Mouse (Mus musculus) MEL (cell line): ENCODE measurements around the gene Mturn. TPM values are rescaled to one million over a fixed set of nuclear protein-coding genes. Genes with fewer than 3 reads are reported as not detected.

Experiments
- DNase-seq: peaks from one replicate; pipeline ENCODE4 v3.0.0; 2011; ENCODE audit warnings: low read depth, low spot score
- H3K27ac ChIP-seq: 2 replicates; pipeline ENCODE4 v1.5.1; 2012; ENCODE audit warnings: low read depth, mild to moderate bottlenecking, control low read depth, low read length, moderate library complexity; ENCODE audit not compliant: control insufficient read depth
- H3K27me3 ChIP-seq, 2 experiments: fragments of 150-350 bp in 1 of 2; sonication (generic) in 1 of 2; 2 replicates each; pipeline ENCODE4 v1.6.1; 2012; ENCODE audit warnings: low read length in 2 of 2, mild to moderate bottlenecking in 2 of 2, improper control_type of control experiment in 1 of 2, moderate library complexity in 1 of 2; ENCODE audit not compliant: insufficient read depth in 2 of 2, control insufficient read depth in 1 of 2
- H3K36me3 ChIP-seq, 2 experiments: 2 replicates each; pipeline ENCODE4 v1.6.1; 2012 to 2014; ENCODE audit warnings: low read length in 2 of 2, improper control_type of control experiment in 1 of 2, inconsistent platforms in 1 of 2, mild to moderate bottlenecking in 1 of 2; ENCODE audit not compliant: insufficient read depth in 2 of 2, control insufficient read depth in 1 of 2
- H3K4me1 ChIP-seq, 2 experiments: fragments of 150-350 bp in 1 of 2; sonication (generic) in 1 of 2; 2 replicates each; pipeline ENCODE4 v1.6.1; 2012; ENCODE audit warnings: low read length in 2 of 2, improper control_type of control experiment in 1 of 2, mild to moderate bottlenecking in 1 of 2; ENCODE audit not compliant: insufficient read depth in 2 of 2, control insufficient read depth in 1 of 2
- H3K4me3 ChIP-seq, 2 experiments: fragments of 150-350 bp in 1 of 2; sonication (generic) in 1 of 2; 2 replicates each; pipeline ENCODE4 v1.5.1; 2012; ENCODE audit warnings: low read depth in 2 of 2, low read length in 2 of 2, mild to moderate bottlenecking in 2 of 2, moderate library complexity in 2 of 2, control low read depth in 1 of 2, improper control_type of control experiment in 1 of 2; ENCODE audit not compliant: control insufficient read depth in 1 of 2, insufficient read depth in 1 of 2
- H3K79me2 ChIP-seq: 2 replicates; pipeline ENCODE4 v1.6.1; 2012; ENCODE audit warnings: mild to moderate bottlenecking, low read length, moderate library complexity; ENCODE audit not compliant: control insufficient read depth, poor library complexity, insufficient read depth
- H3K9ac ChIP-seq: 2 replicates; pipeline ENCODE4 v1.6.1; 2012; ENCODE audit warnings: low read depth, mild to moderate bottlenecking, control low read depth, low read length, moderate library complexity; ENCODE audit not compliant: control insufficient read depth, poor library complexity, severe bottlenecking
- H3K9me3 ChIP-seq: fragments of 150-350 bp; sonication (generic); replicated peaks from 2 replicates; pipeline ENCODE4 v1.6.1; 2012; ENCODE audit warnings: mild to moderate bottlenecking, low read length, improper control_type of control experiment, moderate library complexity; ENCODE audit not compliant: insufficient read depth
- BHLHE40 ChIP-seq: IDR thresholded peaks from 2 replicates; pipeline ENCODE4 v1.6.1; 2012; ENCODE audit warnings: low read depth, mild to moderate bottlenecking, inconsistent platforms, low read length, improper control_type of control experiment, borderline replicate concordance
- CHD1 ChIP-seq: IDR thresholded peaks from 2 replicates; pipeline ENCODE4 v1.6.1; 2012; ENCODE audit warnings: low read depth, mild to moderate bottlenecking, inconsistent platforms, low read length, improper control_type of control experiment
- CHD2 ChIP-seq: IDR thresholded peaks from 2 replicates; pipeline ENCODE4 v1.6.1; 2011; ENCODE audit warnings: low read length, improper control_type of control experiment
- E2F4 ChIP-seq: IDR thresholded peaks from 2 replicates; pipeline ENCODE4 v1.6.1; 2011; ENCODE audit warnings: low read depth, low read length, improper control_type of control experiment, borderline replicate concordance
- EP300 ChIP-seq, 2 experiments: IDR thresholded peaks; 2 replicates each; pipeline ENCODE4 v1.6.1; 2011; ENCODE audit warnings: improper control_type of control experiment in 2 of 2, low read length in 2 of 2, low read depth in 1 of 2, mild to moderate bottlenecking in 1 of 2
- ETS1 ChIP-seq: IDR thresholded peaks from 2 replicates; pipeline ENCODE4 v1.6.1; 2012; ENCODE audit warnings: low read depth, mild to moderate bottlenecking, inconsistent platforms, low read length, improper control_type of control experiment, moderate library complexity
- GABPA ChIP-seq: IDR thresholded peaks from 2 replicates; pipeline ENCODE4 v1.6.1; 2012; ENCODE audit warnings: low read depth, mild to moderate bottlenecking, inconsistent platforms, low read length, improper control_type of control experiment, moderate library complexity
- GATA1 ChIP-seq: IDR thresholded peaks from 2 replicates; pipeline ENCODE4 v1.6.1; 2011; ENCODE audit warnings: low read depth, low read length, improper control_type of control experiment
- HCFC1 ChIP-seq: IDR thresholded peaks from 2 replicates; pipeline ENCODE4 v1.6.1; 2012; ENCODE audit warnings: low read depth, mild to moderate bottlenecking, inconsistent platforms, low read length, improper control_type of control experiment, moderate library complexity
- JUND ChIP-seq: IDR thresholded peaks from 2 replicates; pipeline ENCODE4 v1.6.1; 2011; ENCODE audit warnings: low read depth, mild to moderate bottlenecking, improper control_type of control experiment, low read length
- KAT2A ChIP-seq: conservative IDR thresholded peaks from 2 replicates; pipeline ENCODE4 v1.6.1; 2012; ENCODE audit warnings: low read depth, low read length, improper control_type of control experiment, inconsistent platforms
- MAFK ChIP-seq: IDR thresholded peaks from 2 replicates; pipeline ENCODE4 v1.6.1; 2011; ENCODE audit warnings: low read depth, mild to moderate bottlenecking, low read length, improper control_type of control experiment, borderline replicate concordance
- MAX ChIP-seq: IDR thresholded peaks from 2 replicates; pipeline ENCODE4 v1.6.1; 2011; ENCODE audit warnings: low read length, improper control_type of control experiment
- MAZ ChIP-seq: IDR thresholded peaks from 2 replicates; pipeline ENCODE4 v1.6.1; 2012; ENCODE audit warnings: low read depth, mild to moderate bottlenecking, inconsistent platforms, low read length, improper control_type of control experiment
- MEF2A ChIP-seq: IDR thresholded peaks from 2 replicates; pipeline ENCODE4 v1.6.1; 2014; ENCODE audit warnings: low read depth, mild to moderate bottlenecking, inconsistent platforms, low read length, improper control_type of control experiment; ENCODE audit not compliant: poor library complexity, insufficient replicate concordance, severe bottlenecking; ENCODE audit errors: extremely low read depth
- MXI1 ChIP-seq: IDR thresholded peaks from 2 replicates; pipeline ENCODE4 v1.6.1; 2011; ENCODE audit warnings: mild to moderate bottlenecking, low read depth, low read length, improper control_type of control experiment
- MYB ChIP-seq: IDR thresholded peaks from 2 replicates; pipeline ENCODE4 v1.6.1; 2011; ENCODE audit warnings: mild to moderate bottlenecking, low read depth, low read length, improper control_type of control experiment
- NELFE ChIP-seq: IDR thresholded peaks from 2 replicates; pipeline ENCODE4 v1.6.1; 2011; ENCODE audit warnings: low read depth, low read length, improper control_type of control experiment
- POLR2AphosphoS2 ChIP-seq: IDR thresholded peaks from 2 replicates; pipeline ENCODE4 v1.6.1; 2011; ENCODE audit warnings: low read length, improper control_type of control experiment
- RAD21 ChIP-seq: IDR thresholded peaks from 2 replicates; pipeline ENCODE4 v1.6.1; 2011; ENCODE audit warnings: mild to moderate bottlenecking, low read depth, low read length, improper control_type of control experiment
- RCOR1 ChIP-seq: IDR thresholded peaks from 2 replicates; pipeline ENCODE4 v1.6.1; 2012; ENCODE audit warnings: low read depth, mild to moderate bottlenecking, inconsistent platforms, low read length, improper control_type of control experiment
- TAL1 ChIP-seq: IDR thresholded peaks from 2 replicates; pipeline ENCODE4 v1.6.1; 2012; ENCODE audit warnings: mild to moderate bottlenecking, inconsistent platforms, low read length, moderate library complexity, mixed read lengths
- TBP ChIP-seq: IDR thresholded peaks from 2 replicates; pipeline ENCODE4 v1.8.0; 2011; ENCODE audit warnings: low read depth, low read length, improper control_type of control experiment
- TCF12 ChIP-seq: IDR thresholded peaks from 2 replicates; pipeline ENCODE4 v1.6.1; 2014; ENCODE audit warnings: low read depth, mild to moderate bottlenecking, inconsistent platforms, low read length, improper control_type of control experiment, moderate library complexity
- USF2 ChIP-seq, 2 experiments: IDR thresholded peaks; 2 replicates each; pipeline ENCODE4 v1.6.1; 2011 to 2012; ENCODE audit warnings: improper control_type of control experiment in 2 of 2, low read length in 2 of 2, borderline replicate concordance in 1 of 2, inconsistent platforms in 1 of 2, low read depth in 1 of 2, mild to moderate bottlenecking in 1 of 2; ENCODE audit not compliant: insufficient read depth in 1 of 2
- ZKSCAN1 ChIP-seq: IDR thresholded peaks from 2 replicates; pipeline ENCODE4 v1.6.1; 2012; ENCODE audit warnings: low read depth, mild to moderate bottlenecking, inconsistent platforms, low read length, improper control_type of control experiment, moderate library complexity
- ZMIZ1 ChIP-seq: IDR thresholded peaks from 2 replicates; pipeline ENCODE4 v1.6.1; 2012; ENCODE audit warnings: low read depth, mild to moderate bottlenecking, inconsistent platforms, low read length, improper control_type of control experiment, moderate library complexity
- ZNF384 ChIP-seq: IDR thresholded peaks from 2 replicates; pipeline ENCODE4 v1.6.1; 2012; ENCODE audit warnings: low read depth, mild to moderate bottlenecking, inconsistent platforms, low read length, improper control_type of control experiment
- polyA plus RNA-seq, 2 experiments: library from polyadenylated mRNA; stranded (reverse) in 1 of 2; unstranded in 1 of 2; fragments of >175 nt in 1 of 2; fragments of >200 nt in 1 of 2; gene quantifications; 2 replicates each; pipeline versions ENCODE4 v1.2.1 to v1.2.4; 2012; ENCODE audit warnings: low replicate concordance in 2 of 2, low read depth in 1 of 2; ENCODE audit not compliant: insufficient read length in 2 of 2, insufficient read depth in 1 of 2, missing spikeins in 1 of 2
- total RNA-seq: library from RNA; depleted of rRNA; stranded (reverse); fragments of 300-350 nt; gene quantifications from 2 replicates; pipeline ENCODE4 v1.2.3, GENCODE M21; 2012

Mturn gene
- total and polyA plus RNA-seq, 3 experiments, result 0.31 to 1.1 TPM; not detected in 1

DNA sequence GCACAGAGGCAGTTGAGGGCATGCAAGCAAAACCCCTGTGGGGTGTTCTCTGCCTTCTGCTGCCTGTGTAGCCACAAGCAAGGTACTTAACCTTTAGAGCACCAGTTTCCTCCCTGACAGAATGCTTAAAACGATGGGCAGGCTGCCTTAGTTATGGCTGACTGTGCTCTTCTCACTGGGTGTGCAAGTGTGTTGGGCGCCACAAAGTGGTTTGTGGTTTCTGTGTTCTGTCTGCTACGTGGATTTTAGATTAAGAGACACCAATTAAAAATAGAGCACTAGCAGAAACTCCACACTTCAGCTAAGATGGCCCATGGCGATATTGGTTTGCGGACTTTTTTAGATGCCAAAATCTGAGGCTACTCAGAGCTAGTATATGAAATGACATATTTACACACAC, 3.7 kb downstream of the Mturn start:
- peaks cover 5 to 14% of the 10 kb centered on the region in 2 experiments for H3K4me1 ChIP-seq
- H3K27ac ChIP-seq, result no peak overlapping the region
- DNase-seq, result peak; percentile 57
- no peaks in the 10 kb centered on the region for H3K27me3 ChIP-seq
- H3K4me3 ChIP-seq, result peak overlapping the region in 1 of 2 experiments; percentile 24; a peak in 1 of 4 replicates
- H3K9me3 ChIP-seq, result no peaks in the 10 kb centered on the region
- H3K79me2 ChIP-seq, result no peaks in the 10 kb centered on the region
- TF ChIP-seq NELFE (no peak), ETS1 (peak; percentile 51; the same call in 1 of the 2 replicates), BHLHE40 (peak; percentile 27; the same call in 1 of the 2 replicates), USF2 (IDR thresholded peaks at IDR 0.05; ENCODE audit: borderline replicate concordance in 1 of 2, insufficient read depth in 1 of 2, low read depth in 1 of 2, low read length in 2 of 2) (no peak), MEF2A (0 out of 2 replicates have a peak, but pooled peaks have one; percentile 64), TAL1 (no peak), GATA1 (peak; percentile 55; the same call in 1 of the 2 replicates), ZKSCAN1 (no peak), RCOR1 (0 out of 2 replicates have a peak, but pooled peaks have one; percentile 55), TCF12 (peak; percentile 59), CHD2 (no peak), MAFK (0 out of 2 replicates have a peak, but pooled peaks have one; percentile 26), EP300 (IDR thresholded peaks at IDR 0.05; ENCODE audit: low read depth in 1 of 2, low read length in 2 of 2) (peak; percentile 46 to 47; a peak in 3 of 4 replicates)
- peaks cover 0 to 8% of the 10 kb centered on the region in 2 experiments; a peak in 2 of 4 replicates for H3K36me3 ChIP-seq
- no peak overlapping the region for H3K9ac ChIP-seq

DNA sequence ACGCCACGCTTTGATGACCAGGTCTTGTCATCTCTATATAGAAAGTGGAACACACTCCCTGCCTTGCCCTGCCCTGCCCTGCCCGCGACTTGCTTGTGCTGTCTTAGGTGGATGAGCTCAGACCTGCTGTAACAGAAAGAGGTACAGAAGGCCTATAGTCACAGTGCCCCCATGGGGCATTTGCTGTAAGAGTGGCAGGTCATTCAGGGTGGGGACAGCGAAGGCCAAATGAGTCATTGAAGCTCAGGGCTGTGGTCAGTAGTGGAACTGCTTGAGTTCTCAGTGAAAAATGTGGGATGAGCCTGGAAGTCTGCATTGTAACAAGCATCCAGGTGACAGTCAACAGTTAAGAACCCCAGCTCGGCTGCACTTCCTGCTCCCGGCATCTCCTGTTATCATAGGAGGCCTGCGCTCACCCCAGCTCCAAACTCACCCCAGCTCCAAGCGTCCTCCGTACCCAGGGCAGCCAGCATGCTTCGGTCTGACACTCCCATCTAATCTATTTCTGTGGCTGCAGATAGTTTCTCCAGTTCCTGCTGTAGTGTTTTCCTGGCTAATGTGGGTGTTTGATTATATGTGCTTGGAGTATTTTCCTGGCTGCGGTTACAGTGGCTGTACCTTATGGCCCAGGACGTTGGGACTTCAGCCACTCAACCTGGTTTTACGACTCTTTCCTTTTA, 4.4 kb downstream of the Mturn start:
- H3K27ac ChIP-seq, result no peak overlapping the region
- no peak overlapping the region for H3K9ac ChIP-seq
- H3K27me3 ChIP-seq, result no peaks in the 10 kb centered on the region
- peak; percentile 70 for DNase-seq
- no peaks in the 10 kb centered on the region for H3K79me2 ChIP-seq
- peak overlapping the region; percentile 21 to 24; a peak in 3 of 4 replicates for H3K4me3 ChIP-seq
- H3K4me1 ChIP-seq, result peaks cover 4 to 14% of the 10 kb centered on the region in 2 experiments
- peaks cover 0 to 4% of the 10 kb centered on the region in 2 experiments; a peak in 2 of 4 replicates for H3K36me3 ChIP-seq
- no peaks in the 10 kb centered on the region for H3K9me3 ChIP-seq
- TF ChIP-seq MXI1, result no peak
- no peak for TF ChIP-seq JUND
- TF ChIP-seq KAT2A, result no peak
- no peak for TF ChIP-seq HCFC1
- TF ChIP-seq EP300 (IDR thresholded peaks at IDR 0.05; ENCODE audit: low read depth in 1 of 2, low read length in 2 of 2), result peak; percentile 30 to 67; a peak in 3 of 4 replicates
- TF ChIP-seq NELFE, result no peak
- peak; percentile 54 for TF ChIP-seq GATA1
- peak; percentile 60; the same call in 1 of the 2 replicates for TF ChIP-seq RCOR1
- TF ChIP-seq GABPA, result no peak
- TF ChIP-seq MAZ, result no peak
- TF ChIP-seq TCF12, result peak; percentile 57
- no peak for TF ChIP-seq ZKSCAN1
- TF ChIP-seq TAL1, result peak; percentile 37
- TF ChIP-seq TBP, result 0 out of 2 replicates have a peak, but pooled peaks have one; percentile 14
- TF ChIP-seq CHD1, result no peak
- no peak for TF ChIP-seq POLR2AphosphoS2
- no peak for TF ChIP-seq MAX
- no peak for TF ChIP-seq RAD21
- no peak for TF ChIP-seq E2F4
- TF ChIP-seq ZMIZ1, result no peak
- no peak for TF ChIP-seq ZNF384
- TF ChIP-seq USF2 (IDR thresholded peaks at IDR 0.05; ENCODE audit: borderline replicate concordance in 1 of 2, insufficient read depth in 1 of 2, low read depth in 1 of 2, low read length in 2 of 2), result no peak
- no peak for TF ChIP-seq MYB
